Mouse (Mus musculus) lung, postnatal 36 days (tissue): ENCODE measurements around the gene Arhgef25.
"Not testable (repeated sequence)": the region's sequence is repeated elsewhere in the genome, so short reads cannot be mapped to it uniquely, and the experiment has no call there.

Experiments
- DNase-seq: peaks from one replicate; pipeline ENCODE4 v3.0.0; 2022; ENCODE audit warnings: mixed read lengths

Arhgef25 gene

GRCm38 (mm10) chr10:127164631-127165353 lies 25.1 kb downstream of the Arhgef25 start, which contains the start of gene B4galnt1:
Gene B4galnt1 (plus strand): TSS chr10:127165225.
- peak; percentile 78 for DNase-seq

DNA sequence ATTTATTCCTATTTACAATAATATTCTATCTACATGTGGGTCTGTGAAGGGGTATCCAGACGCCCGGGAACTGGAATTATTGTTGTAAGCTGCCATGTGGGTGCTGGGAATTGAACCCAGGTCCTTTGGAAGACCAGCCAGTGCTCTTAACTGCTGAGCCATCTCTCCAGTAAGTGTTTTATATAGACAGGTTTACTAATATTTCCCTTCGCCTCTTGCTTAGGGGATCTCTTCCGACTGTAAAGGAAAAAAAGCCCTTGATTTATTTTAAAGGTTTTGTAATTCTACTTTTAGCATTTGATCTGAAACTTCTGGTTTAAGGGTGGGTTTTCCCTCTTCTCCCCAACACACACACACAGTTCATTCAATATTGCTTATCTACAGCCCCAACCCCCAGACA lies 25.7 kb downstream of the Arhgef25 start:
- no peak for DNase-seq

- not testable (repeated sequence) for DNase-seq
Measured at GRCm38 (mm10) chr10:127162771-127163261, 27.1 kb downstream of the Arhgef25 start.

GRCm38 (mm10) chr10:127160728-127161127 lies 29.2 kb downstream of the Arhgef25 start:
- no peak for DNase-seq

- no peak for DNase-seq
Measured at GRCm38 (mm10) chr10:127160081-127160480, 29.8 kb downstream of the Arhgef25 start.

- no peak for DNase-seq
Measured at GRCm38 (mm10) chr10:127158471-127158870, 31.4 kb downstream of the Arhgef25 start.

GRCm38 (mm10) chr10:127156511-127156910 lies 33.4 kb downstream of the Arhgef25 start:
- DNase-seq = no peak

- DNase-seq = no peak
Measured at GRCm38 (mm10) chr10:127156089-127156488, 33.8 kb downstream of the Arhgef25 start.

- DNase-seq = no peak
Measured at GRCm38 (mm10) chr10:127154652-127155051, 35.2 kb downstream of the Arhgef25 start.

GRCm38 (mm10) chr10:127154241-127154640 lies 35.6 kb downstream of the Arhgef25 start:
- DNase-seq = no peak

- no peak for DNase-seq
Measured at GRCm38 (mm10) chr10:127153323-127153722, 36.6 kb downstream of the Arhgef25 start.

DNA sequence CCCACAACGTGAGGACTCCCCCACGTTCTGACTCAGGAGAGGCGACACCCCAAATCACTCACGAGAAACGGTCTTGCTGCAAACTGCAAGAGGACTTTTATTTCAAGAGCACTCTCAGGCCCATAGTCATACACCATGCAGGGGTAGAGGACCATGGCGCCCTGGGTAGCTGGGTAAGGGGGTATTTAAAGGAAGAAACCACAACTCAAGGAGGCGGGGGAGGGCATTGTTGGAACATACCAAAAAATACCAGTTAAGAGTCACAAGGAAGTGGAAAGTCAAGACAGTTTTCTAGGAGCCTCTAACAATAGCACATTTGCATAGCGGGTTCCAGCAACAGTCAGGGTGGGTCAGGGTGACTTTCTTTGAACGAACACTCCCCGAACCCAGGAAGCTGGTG lies 37.3 kb downstream of the Arhgef25 start:
- DNase-seq = not testable (repeated sequence)

DNA sequence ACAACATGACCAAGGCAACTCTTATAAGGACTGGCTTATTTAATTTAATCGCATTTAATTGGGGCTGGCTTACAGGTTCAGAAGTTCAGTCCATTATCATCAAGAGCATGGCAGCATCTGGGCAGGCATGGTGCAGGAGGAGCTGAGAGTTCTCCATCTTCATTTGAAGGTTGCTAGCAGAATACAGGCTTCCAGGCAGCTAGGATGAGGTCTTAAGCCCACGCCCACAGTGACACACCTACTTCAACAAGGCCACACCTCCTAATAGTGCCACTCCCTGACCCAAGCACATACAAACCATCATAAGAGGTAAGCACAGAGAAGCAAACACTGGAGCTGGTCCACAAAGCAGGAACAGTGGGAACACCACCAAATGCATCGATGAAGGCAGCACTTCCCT lies 38.6 kb downstream of the Arhgef25 start:
- DNase-seq = peak; percentile 50

- no peak for DNase-seq
Measured at GRCm38 (mm10) chr10:127150471-127150872, 39.4 kb downstream of the Arhgef25 start.

GRCm38 (mm10) chr10:127147135-127147534 lies 42.7 kb downstream of the Arhgef25 start:
- peak; percentile 44 for DNase-seq

GRCm38 (mm10) chr10:127145303-127145702 lies 44.6 kb downstream of the Arhgef25 start:
- DNase-seq = no peak

GRCm38 (mm10) chr10:127144536-127144935 lies 45.3 kb downstream of the Arhgef25 start:
- DNase-seq = peak; percentile 69

DNA sequence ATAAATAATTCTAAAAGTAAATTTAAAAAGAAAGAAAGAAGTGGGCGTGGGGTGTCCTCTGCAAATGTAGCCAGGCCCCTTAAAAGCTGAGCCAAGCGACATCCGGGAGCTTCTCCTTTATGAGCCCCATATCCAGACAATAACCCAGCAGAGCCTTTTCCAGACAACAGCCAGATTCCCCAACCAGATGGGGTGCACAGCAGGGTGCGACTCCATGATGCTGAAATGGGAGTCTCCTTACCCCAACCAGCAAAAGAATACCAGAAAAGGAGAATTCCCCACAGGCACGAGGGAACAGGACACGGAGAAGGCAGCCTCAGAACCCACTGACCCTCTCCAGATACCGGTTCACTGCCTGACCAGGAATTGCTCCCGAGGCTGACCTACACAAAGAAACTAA lies 46.7 kb downstream of the Arhgef25 start:
- DNase-seq = no peak

GRCm38 (mm10) chr10:127141500-127141899 lies 48.4 kb downstream of the Arhgef25 start:
- no peak for DNase-seq

- DNase-seq = no peak
Measured at GRCm38 (mm10) chr10:127140971-127141370, 48.9 kb downstream of the Arhgef25 start.

- peak; percentile 45 for DNase-seq
Measured at GRCm38 (mm10) chr10:127138328-127139141, 51.3 kb downstream of the Arhgef25 start.

DNA sequence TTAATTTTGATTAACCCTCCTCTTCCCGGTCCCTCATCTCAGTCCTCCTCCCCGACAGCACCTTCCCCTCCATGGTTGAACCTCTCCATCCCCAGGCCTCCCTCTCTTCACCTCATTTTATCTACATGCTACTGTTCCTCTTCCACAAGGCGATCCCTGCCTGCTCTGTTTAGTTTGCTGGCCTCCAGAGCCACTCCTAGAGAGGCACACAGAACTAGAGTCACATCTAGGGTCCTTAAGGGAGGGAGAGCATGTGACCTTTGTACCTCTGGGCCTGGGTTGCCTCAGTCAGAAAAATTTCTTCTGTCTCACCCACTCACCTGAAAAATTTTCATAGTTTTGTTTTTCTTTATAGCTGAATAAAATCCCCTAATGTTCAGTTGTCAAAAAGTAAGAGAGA lies 52.0 kb downstream of the Arhgef25 start:
- DNase-seq = no peak

DNA sequence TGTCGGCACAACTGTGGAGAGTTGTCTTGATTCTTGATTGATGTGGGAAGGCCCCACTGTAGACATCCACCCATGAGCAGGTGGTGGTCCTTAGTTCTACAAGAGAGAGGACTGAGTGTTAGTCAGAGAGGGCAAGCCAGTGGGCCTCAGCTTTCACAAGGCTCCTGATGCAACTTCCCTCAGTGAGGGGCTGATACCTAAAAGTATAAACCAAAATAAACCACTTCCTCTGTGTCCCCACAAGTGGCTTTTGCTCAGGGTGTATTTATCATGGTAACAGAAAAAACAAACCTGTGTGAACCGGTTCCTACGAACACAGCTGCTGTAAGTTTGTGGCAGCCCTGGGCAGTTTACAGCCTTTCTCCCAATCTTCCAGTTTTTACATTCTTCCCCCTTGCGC lies 53.4 kb downstream of the Arhgef25 start:
- DNase-seq = peak; percentile 65
